In genomic region chr6:120364523-120364905, GRCm38 (mm10) we compare ENCODE assay signal across 7 mouse cellular contexts. TPM values are rescaled to one million over a fixed set of nuclear protein-coding genes. Genes with fewer than 3 reads are reported as not detected.
DNase-seq lines count a peak whose midpoint lies in the region; ATAC-seq and TF ChIP-seq lines count a peak whose summit lies in the region.

No protein-coding gene starts in this region.

- no peak for TF ChIP-seq CTCF in thymus, adult 2 months (IDR thresholded peaks at IDR 0.05; ENCODE audit: borderline replicate concordance, control insufficient read depth, extremely low read depth, insufficient read depth, low read length, poor library complexity)

- H3K4me1 ChIP-seq in thymus, adult 2 months (replicated peaks; ENCODE audit: control insufficient read depth, insufficient read depth, low read length), result peaks cover 7% of the 10 kb centered on the region
- peaks cover 6% of the 10 kb centered on the region; the same call in 1 of the 2 replicates for H3K4me1 ChIP-seq in forebrain, embryonic 11.5 days (replicated peaks; ENCODE audit: control insufficient read depth, insufficient read depth, low read length)
- peaks cover 8% of the 10 kb centered on the region for H3K4me1 ChIP-seq in liver, embryonic 11.5 days (replicated peaks; ENCODE audit: control insufficient read depth, insufficient read depth, low read length)

- WGBS in thymus, adult 2 months, result under 1% methylated on average over 31 of the region's 31 CpGs
- WGBS in forebrain, embryonic 11.5 days, result under 1% methylated on average over 31 of the region's 31 CpGs
- WGBS in liver, embryonic 11.5 days, result under 1% methylated on average over 31 of the region's 31 CpGs

- H3K4me2 ChIP-seq in forebrain, embryonic 11.5 days (ENCODE audit: low read depth, low read length, severe bottlenecking), result peak overlapping the region; percentile 92
- H3K4me2 ChIP-seq in liver, embryonic 11.5 days, result peak overlapping the region; percentile 88

- H3K27ac ChIP-seq in thymus, adult 2 months (ENCODE audit: control insufficient read depth, insufficient read depth, low read length), result peak overlapping the region; percentile 69
- peak overlapping the region; percentile 70 for H3K27ac ChIP-seq in forebrain, embryonic 11.5 days (ENCODE audit: low read depth, low read length)
- peak overlapping the region; percentile 93 for H3K27ac ChIP-seq in liver, embryonic 11.5 days (ENCODE audit: low read depth, low read length)

- no peaks in the 10 kb centered on the region for H3K27me3 ChIP-seq in thymus, adult 2 months (ENCODE audit: control insufficient read depth, insufficient read depth, low read length)
- no peaks in the 10 kb centered on the region for H3K27me3 ChIP-seq in forebrain, embryonic 11.5 days (ENCODE audit: control insufficient read depth, insufficient read depth, low read length)
- no peaks in the 10 kb centered on the region for H3K27me3 ChIP-seq in liver, embryonic 11.5 days (replicated peaks; ENCODE audit: control insufficient read depth, insufficient read depth, low read length)

- H3K9me3 ChIP-seq in forebrain, embryonic 11.5 days (ENCODE audit: control insufficient read depth, low read length), result no peaks in the 10 kb centered on the region
- no peaks in the 10 kb centered on the region for H3K9me3 ChIP-seq in liver, embryonic 11.5 days (ENCODE audit: control insufficient read depth, low read length)

- peaks cover 19% of the 10 kb centered on the region for H3K36me3 ChIP-seq in thymus, adult 2 months (ENCODE audit: control insufficient read depth, insufficient read depth, low read length)
- H3K36me3 ChIP-seq in forebrain, embryonic 11.5 days (ENCODE audit: control insufficient read depth, insufficient read depth, low read length), result peaks cover 8% of the 10 kb centered on the region
- H3K36me3 ChIP-seq in liver, embryonic 11.5 days (ENCODE audit: control insufficient read depth, insufficient read depth, low read length), result peaks cover 16% of the 10 kb centered on the region

- ATAC-seq in forebrain, embryonic 11.5 days (replicated peaks; ENCODE audit: low FRiP score), result no peak; the same call in none of the 2 replicates
- ATAC-seq in liver, embryonic 11.5 days (replicated peaks; ENCODE audit: low FRiP score), result peak; percentile 17; the same call in 1 of the 2 replicates

- no peak for DNase-seq in thymus, adult 2 months
- no peak for DNase-seq in thymus, adult 18-20 months
- DNase-seq in forebrain, embryonic 11.5 days (ENCODE audit: low spot score), result peak; percentile 71
- DNase-seq in liver, embryonic 11.5 days (ENCODE audit: low spot score), result no peak
- DNase-seq in spleen, postnatal 36 days (ENCODE audit: low spot score in 2 of 2), result peak; percentile 33 to 50
- DNase-seq in layer of hippocampus, adult 18-20 months (ENCODE audit: low spot score in 2 of 2), result no peak
- no peak for DNase-seq in adipocyte (ENCODE audit: low spot score)

- H3K9ac ChIP-seq in forebrain, embryonic 11.5 days (ENCODE audit: low read length), result peak overlapping the region; percentile 86
- H3K9ac ChIP-seq in liver, embryonic 11.5 days (ENCODE audit: low read depth, low read length), result peak overlapping the region; percentile 88

- TF ChIP-seq POLR2A in thymus, adult 2 months (IDR thresholded peaks at IDR 0.05; ENCODE audit: control insufficient read depth, extremely low read depth, insufficient read depth, low read length, poor library complexity), result no peak

- peak overlapping the region; percentile 89 for H3K4me3 ChIP-seq in thymus, adult 2 months (ENCODE audit: control insufficient read depth, insufficient read depth, low read length)
- H3K4me3 ChIP-seq in forebrain, embryonic 11.5 days (ENCODE audit: low read depth, low read length), result peak overlapping the region; percentile 97
- H3K4me3 ChIP-seq in liver, embryonic 11.5 days (ENCODE audit: low read depth, low read length), result peak overlapping the region; percentile 98

RNA-seq across cellular contexts. Expression of gene Ccdc77, which starts 0.3 kb away (rescaled TPM):
- 7.6 and 7.8 TPM in 2 replicates for polyA plus RNA-seq in thymus, adult 2 months (2012; rRNA removed)
- 29.2 and 30.2 TPM in 2 replicates for polyA plus RNA-seq in forebrain, embryonic 11.5 days (2014; fragmentation: Nextera tagmentation; extraction: Ambion mirVana)
- polyA plus RNA-seq in liver, embryonic 11.5 days (2014; fragmentation: Nextera tagmentation; extraction: Ambion mirVana), result 25.4 and 25.5 TPM in 2 replicates
- 1 to 10 TPM; 5.0 to 5.4 TPM for total RNA-seq in layer of hippocampus, adult 18-20 months (2021)

RNA-seq across cellular contexts. Expression of gene Kdm5a, which starts 0.6 kb away (rescaled TPM):
- polyA plus RNA-seq in thymus, adult 2 months (2012; rRNA removed), result 12.9 and 13.2 TPM in 2 replicates
- polyA plus RNA-seq in forebrain, embryonic 11.5 days (2014; fragmentation: Nextera tagmentation; extraction: Ambion mirVana), result 53.8 and 58.6 TPM in 2 replicates
- 59.9 and 63.4 TPM in 2 replicates for polyA plus RNA-seq in liver, embryonic 11.5 days (2014; fragmentation: Nextera tagmentation; extraction: Ambion mirVana)
- 10 to 100 TPM; 42.9 to 45.2 TPM for total RNA-seq in layer of hippocampus, adult 18-20 months (2021)

Comparison
In these comparisons a context has a peak if more than half of its experiments do, and no peak if none do; other contexts are left out.
1. DNase-seq: peak in forebrain, embryonic 11.5 days (single experiment) and spleen, postnatal 36 days (2 of 2); none in thymus, adult 2 months (single experiment), thymus, adult 18-20 months (0 of 2), liver, embryonic 11.5 days (single experiment), layer of hippocampus, adult 18-20 months (0 of 2) and adipocyte (single experiment).
2. Peak in every context shown above with its lines, with median percentiles within 50 percentile points of each other: H3K27ac ChIP-seq and H3K4me3 ChIP-seq.